Mouse (Mus musculus): ENCODE measurements at regions not wholly inside any gene's neighbourhood (a gene's known extent, or its start where the extent isn't known, plus 50 kb on each side); places are given as distances from the start of the nearest gene placed in this dataset.

- no peak overlapping the region for H3K9ac ChIP-seq (ENCODE audit: insufficient read depth, low read depth, low read length, poor library complexity, severe bottlenecking)
- H3K4me1 ChIP-seq (ENCODE audit: control insufficient read depth in 2 of 2, insufficient read depth in 2 of 2, low read length in 2 of 2, poor library complexity in 1 of 2) = peaks cover 6 to 7% of the 10 kb centered on the region in 2 experiments; a peak in 3 of 4 replicates
- H3K4me3 ChIP-seq (ENCODE audit: insufficient read depth in 1 of 2, low read depth in 1 of 2, low read length in 2 of 2, poor library complexity in 1 of 2, severe bottlenecking in 1 of 2) = peak overlapping the region in 1 of 2 experiments; percentile 23; a peak in 1 of 4 replicates
- in situ Hi-C loops (cut with MboI; ENCODE audit: low sequenced_read_pairs in 2 of 2, unreplicated experiment in 2 of 2) = no loop called here
- DNase-seq (ENCODE audit: low read depth, low spot score) = peak; percentile 59
- TF ChIP-seq HCFC1 (IDR thresholded peaks at IDR 0.05; ENCODE audit: borderline replicate concordance, insufficient read depth, low read length) (no peak), ZNF384 (IDR thresholded peaks at IDR 0.05; ENCODE audit: low read depth, low read length) (no peak), MAFK (IDR thresholded peaks at IDR 0.05; ENCODE audit: insufficient read depth, low read depth, low read length) (no peak), ZC3H11A (IDR thresholded peaks at IDR 0.05; ENCODE audit: borderline replicate concordance, low read depth, low read length) (no peak), CHD2 (IDR thresholded peaks at IDR 0.05; ENCODE audit: low read depth, low read length) (no peak)
- no peak overlapping the region; the same call in 1 of the 2 replicates for H3K27ac ChIP-seq (ENCODE audit: insufficient read depth, low read depth, low read length, poor library complexity, severe bottlenecking)
- no peaks in the 10 kb centered on the region for H3K36me3 ChIP-seq (ENCODE audit: control insufficient read depth, insufficient read depth, low read length, poor library complexity, severe bottlenecking)
- no peaks in the 10 kb centered on the region for H3K9me3 ChIP-seq (ENCODE audit: control insufficient read depth, insufficient read depth, low read depth, low read length)
Measured at GRCm38 (mm10) chr15:40019226-40019625, 114.9 kb upstream of the 9330182O14Rik start.

- Histone ChIP-seq H3K9ac (ENCODE audit: insufficient read depth, low read depth, low read length, poor library complexity, severe bottlenecking) (no peak overlapping the region), H3K9me3 (ENCODE audit: control insufficient read depth, insufficient read depth, low read depth, low read length) (no peaks in the 10 kb centered on the region), H3K27ac (ENCODE audit: insufficient read depth, low read depth, low read length, poor library complexity, severe bottlenecking) (no peak overlapping the region), H3K4me1 (ENCODE audit: control insufficient read depth in 2 of 2, insufficient read depth in 2 of 2, low read length in 2 of 2, poor library complexity in 1 of 2) (peaks cover 6 to 7% of the 10 kb centered on the region in 2 experiments; a peak in 3 of 4 replicates), H3K36me3 (ENCODE audit: control insufficient read depth, insufficient read depth, low read length, poor library complexity, severe bottlenecking) (no peaks in the 10 kb centered on the region), H3K4me3 (ENCODE audit: insufficient read depth in 1 of 2, low read depth in 1 of 2, low read length in 2 of 2, poor library complexity in 1 of 2, severe bottlenecking in 1 of 2) (no peak overlapping the region)
- TF ChIP-seq ZC3H11A (IDR thresholded peaks at IDR 0.05; ENCODE audit: borderline replicate concordance, low read depth, low read length) = no peak
- no peak for TF ChIP-seq ZNF384 (IDR thresholded peaks at IDR 0.05; ENCODE audit: low read depth, low read length)
- no peak for DNase-seq (ENCODE audit: low read depth, low spot score)
- in situ Hi-C loops (cut with MboI; ENCODE audit: low sequenced_read_pairs in 2 of 2, unreplicated experiment in 2 of 2) = no loop called here
Measured at GRCm38 (mm10) chr15:40020097-40020496, 114.1 kb upstream of the 9330182O14Rik start.

DNA sequence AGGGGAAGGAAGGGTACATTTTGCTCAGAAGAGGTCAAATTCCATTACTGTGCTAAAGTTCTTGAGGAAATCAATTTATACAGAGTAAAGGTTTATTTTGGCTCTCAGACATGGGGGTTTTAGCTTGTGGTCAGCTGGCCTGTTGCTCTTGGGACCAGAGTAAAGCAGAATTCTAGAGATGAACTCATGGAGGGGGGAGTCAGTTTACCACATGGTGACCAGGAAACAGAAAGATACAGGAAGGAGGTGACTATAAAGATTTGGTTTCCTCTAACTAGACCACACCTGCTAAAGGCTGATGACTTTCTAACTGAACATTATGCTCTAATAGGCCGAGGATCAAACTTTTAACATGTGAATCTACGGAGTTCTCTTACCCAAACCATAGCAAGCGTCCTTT, 113.5 kb upstream of the 9330182O14Rik start:
- TF ChIP-seq CHD2 (IDR thresholded peaks at IDR 0.05; ENCODE audit: low read depth, low read length) (no peak), MAFK (IDR thresholded peaks at IDR 0.05; ENCODE audit: insufficient read depth, low read depth, low read length) (no peak), ZC3H11A (IDR thresholded peaks at IDR 0.05; ENCODE audit: borderline replicate concordance, low read depth, low read length) (no peak), ZNF384 (IDR thresholded peaks at IDR 0.05; ENCODE audit: low read depth, low read length) (no peak), HCFC1 (IDR thresholded peaks at IDR 0.05; ENCODE audit: borderline replicate concordance, insufficient read depth, low read length) (no peak)
- H3K4me3 ChIP-seq (ENCODE audit: insufficient read depth in 1 of 2, low read depth in 1 of 2, low read length in 2 of 2, poor library complexity in 1 of 2, severe bottlenecking in 1 of 2) = no peak overlapping the region
- no peaks in the 10 kb centered on the region for H3K36me3 ChIP-seq (ENCODE audit: control insufficient read depth, insufficient read depth, low read length, poor library complexity, severe bottlenecking)
- no peak for DNase-seq (ENCODE audit: low read depth, low spot score)
- no peaks in the 10 kb centered on the region for H3K9me3 ChIP-seq (ENCODE audit: control insufficient read depth, insufficient read depth, low read depth, low read length)
- H3K27ac ChIP-seq (ENCODE audit: insufficient read depth, low read depth, low read length, poor library complexity, severe bottlenecking) = no peak overlapping the region
- peaks cover 6 to 7% of the 10 kb centered on the region in 2 experiments; a peak in 3 of 4 replicates for H3K4me1 ChIP-seq (ENCODE audit: control insufficient read depth in 2 of 2, insufficient read depth in 2 of 2, low read length in 2 of 2, poor library complexity in 1 of 2)
- in situ Hi-C loops (cut with MboI; ENCODE audit: low sequenced_read_pairs in 2 of 2, unreplicated experiment in 2 of 2) = no loop called here
- no peak overlapping the region for H3K9ac ChIP-seq (ENCODE audit: insufficient read depth, low read depth, low read length, poor library complexity, severe bottlenecking)

- no peak overlapping the region for H3K4me3 ChIP-seq (ENCODE audit: insufficient read depth in 1 of 2, low read depth in 1 of 2, low read length in 2 of 2, poor library complexity in 1 of 2, severe bottlenecking in 1 of 2)
- no peaks in the 10 kb centered on the region for H3K9me3 ChIP-seq (ENCODE audit: control insufficient read depth, insufficient read depth, low read depth, low read length)
- peaks cover 4% of the 10 kb centered on the region in 2 experiments; a peak in 3 of 4 replicates for H3K4me1 ChIP-seq (ENCODE audit: control insufficient read depth in 2 of 2, insufficient read depth in 2 of 2, low read length in 2 of 2, poor library complexity in 1 of 2)
- H3K27ac ChIP-seq (ENCODE audit: insufficient read depth, low read depth, low read length, poor library complexity, severe bottlenecking) = no peak overlapping the region
- H3K36me3 ChIP-seq (ENCODE audit: control insufficient read depth, insufficient read depth, low read length, poor library complexity, severe bottlenecking) = no peaks in the 10 kb centered on the region
- DNase-seq (ENCODE audit: low read depth, low spot score) = no peak
- TF ChIP-seq HCFC1 (IDR thresholded peaks at IDR 0.05; ENCODE audit: borderline replicate concordance, insufficient read depth, low read length) (no peak), MAFK (IDR thresholded peaks at IDR 0.05; ENCODE audit: insufficient read depth, low read depth, low read length) (no peak), ZC3H11A (IDR thresholded peaks at IDR 0.05; ENCODE audit: borderline replicate concordance, low read depth, low read length) (no peak), ZNF384 (IDR thresholded peaks at IDR 0.05; ENCODE audit: low read depth, low read length) (no peak), CHD2 (IDR thresholded peaks at IDR 0.05; ENCODE audit: low read depth, low read length) (no peak)
- H3K9ac ChIP-seq (ENCODE audit: insufficient read depth, low read depth, low read length, poor library complexity, severe bottlenecking) = no peak overlapping the region
- in situ Hi-C loops (cut with MboI; ENCODE audit: low sequenced_read_pairs in 2 of 2, unreplicated experiment in 2 of 2) = no loop called here
Measured at GRCm38 (mm10) chr15:40023195-40023594, 111.0 kb upstream of the 9330182O14Rik start.

DNA sequence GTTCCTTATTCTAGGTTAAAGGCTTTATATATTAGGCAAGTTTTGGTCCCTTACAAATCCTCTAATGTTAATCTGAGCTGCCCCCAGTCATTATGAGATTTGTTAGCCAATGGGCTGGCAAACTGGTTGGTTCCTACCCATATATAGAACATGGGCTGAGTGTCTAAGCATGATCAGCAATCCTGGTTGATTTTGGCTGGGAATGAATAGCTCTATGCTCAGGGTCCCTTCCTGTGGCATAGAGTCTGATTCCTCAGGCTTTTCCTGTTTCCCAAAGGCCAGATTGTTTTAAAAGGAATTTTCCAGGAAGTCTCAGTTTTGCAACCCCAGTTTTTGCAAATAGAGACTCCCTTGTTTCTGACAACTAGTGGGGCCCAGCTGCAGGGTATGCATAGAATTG, 102.1 kb upstream of the 9330182O14Rik start:
- TF ChIP-seq HCFC1 (IDR thresholded peaks at IDR 0.05; ENCODE audit: borderline replicate concordance, insufficient read depth, low read length) = no peak
- TF ChIP-seq MAFK (IDR thresholded peaks at IDR 0.05; ENCODE audit: insufficient read depth, low read depth, low read length) = no peak
- TF ChIP-seq ZNF384 (IDR thresholded peaks at IDR 0.05; ENCODE audit: low read depth, low read length) = no peak
- DNase-seq (ENCODE audit: low read depth, low spot score) = no peak
- in situ Hi-C loops (cut with MboI; ENCODE audit: low sequenced_read_pairs in 2 of 2, unreplicated experiment in 2 of 2) = no loop called here

More for the DNA sequence above, 102.1 kb upstream of the 9330182O14Rik start:
- Histone ChIP-seq H3K9ac (ENCODE audit: insufficient read depth, low read depth, low read length, poor library complexity, severe bottlenecking) (no peak overlapping the region), H3K4me3 (ENCODE audit: insufficient read depth in 1 of 2, low read depth in 1 of 2, low read length in 2 of 2, poor library complexity in 1 of 2, severe bottlenecking in 1 of 2) (no peak overlapping the region), H3K27ac (ENCODE audit: insufficient read depth, low read depth, low read length, poor library complexity, severe bottlenecking) (no peak overlapping the region), H3K9me3 (ENCODE audit: control insufficient read depth, insufficient read depth, low read depth, low read length) (no peaks in the 10 kb centered on the region), H3K4me1 (ENCODE audit: control insufficient read depth in 2 of 2, insufficient read depth in 2 of 2, low read length in 2 of 2, poor library complexity in 1 of 2) (no peaks in the 10 kb centered on the region), H3K36me3 (ENCODE audit: control insufficient read depth, insufficient read depth, low read length, poor library complexity, severe bottlenecking) (no peaks in the 10 kb centered on the region)
